12 mouse cellular contexts compared by ENCODE assay signal in genomic region chr1:153345699-153346291, GRCm38 (mm10). TPM values are rescaled to one million over a fixed set of nuclear protein-coding genes. Genes with fewer than 3 reads are reported as not detected.
DNase-seq lines count a peak whose midpoint lies in the region; ATAC-seq and TF ChIP-seq lines count a peak whose summit lies in the region.
"Had no signal": no experiment of that assay in that cellular context is flagged by ENCODE, and none has a peak within 500 bp of the region (broad histone marks: within the 10 kb centered on the region; RNA-seq: fewer than 3 reads in every experiment).

No protein-coding gene starts in this region.

- no peaks in the 10 kb centered on the region for H3K36me3 ChIP-seq in heart, embryonic 15.5 days
- H3K36me3 ChIP-seq in hindbrain, embryonic 10.5 days, result no peaks in the 10 kb centered on the region
- H3K36me3 ChIP-seq in midbrain, embryonic 12.5 days, result no peaks in the 10 kb centered on the region
- H3K36me3 ChIP-seq: G1E; limb, embryonic 12.5 days had no signal

- H3K27ac ChIP-seq in heart, embryonic 15.5 days, result no peak overlapping the region
- H3K27ac ChIP-seq in hindbrain, embryonic 10.5 days, result no peak overlapping the region
- no peak overlapping the region for H3K27ac ChIP-seq in midbrain, embryonic 12.5 days (replicated peaks)
- H3K27ac ChIP-seq: limb, embryonic 12.5 days had no signal

- 66% methylated on average over 16 of the region's 16 CpGs for WGBS in heart, embryonic 15.5 days
- 64% methylated on average over 16 of the region's 16 CpGs for WGBS in hindbrain, embryonic 10.5 days
- WGBS in midbrain, embryonic 12.5 days, result 63% methylated on average over 16 of the region's 16 CpGs

- no peaks in the 10 kb centered on the region for H3K27me3 ChIP-seq in heart, embryonic 15.5 days
- H3K27me3 ChIP-seq in hindbrain, embryonic 10.5 days (ENCODE audit: insufficient read depth, poor library complexity, severe bottlenecking), result no peaks in the 10 kb centered on the region
- no peaks in the 10 kb centered on the region for H3K27me3 ChIP-seq in midbrain, embryonic 12.5 days
- H3K27me3 ChIP-seq: limb, embryonic 12.5 days had no signal

- TF ChIP-seq CTCF in brain, embryonic 14.5 days (IDR thresholded peaks at IDR 0.05; ENCODE audit: borderline replicate concordance, extremely low read depth, insufficient read depth, insufficient read length), result 0 out of 2 replicates have a peak, but pooled peaks have one; percentile 4

- no peak for TF ChIP-seq POLR2A in brain, embryonic 14.5 days (IDR thresholded peaks at IDR 0.05; ENCODE audit: borderline replicate concordance, extremely low read depth, insufficient read depth, insufficient read length, poor library complexity, severe bottlenecking)

- no peak overlapping the region; the same call in 1 of the 2 replicates for H3K4me3 ChIP-seq in heart, embryonic 15.5 days
- peak overlapping the region; percentile 39 for H3K4me3 ChIP-seq in hindbrain, embryonic 10.5 days
- no peak overlapping the region for H3K4me3 ChIP-seq in midbrain, embryonic 12.5 days
- H3K4me3 ChIP-seq: limb, embryonic 12.5 days had no signal

- no peak for ATAC-seq in heart, embryonic 15.5 days (replicated peaks; ENCODE audit: insufficient number of reproducible peaks, insufficient read depth, low FRiP score, low read depth)
- ATAC-seq in midbrain, embryonic 12.5 days (ENCODE audit: low FRiP score, low read depth), result no peak
- ATAC-seq in monocyte, adult 5-6 weeks (replicated peaks; ENCODE audit: insufficient number of reproducible peaks, low FRiP score, low TSS enrichment, poor library complexity, severe bottlenecking), result no peak
- no peak for ATAC-seq in erythroblast, adult 5-6 weeks (replicated peaks; ENCODE audit: low FRiP score, poor library complexity, severe bottlenecking)

- no peaks in the 10 kb centered on the region for H3K9me3 ChIP-seq in heart, embryonic 15.5 days (replicated peaks)
- H3K9me3 ChIP-seq in hindbrain, embryonic 10.5 days, result no peaks in the 10 kb centered on the region
- no peaks in the 10 kb centered on the region for H3K9me3 ChIP-seq in midbrain, embryonic 12.5 days
- H3K9me3 ChIP-seq: G1E; limb, embryonic 12.5 days had no signal

- intact Hi-C loops in heart, postnatal 10 days (cut with DNase I), result no loop called here

- H3K4me2 ChIP-seq in heart, embryonic 15.5 days, result peak overlapping the region; percentile 20; the same call in 1 of the 2 replicates
- peak overlapping the region; percentile 14; the same call in 1 of the 2 replicates for H3K4me2 ChIP-seq in midbrain, embryonic 12.5 days (replicated peaks)
- H3K4me2 ChIP-seq: limb, embryonic 12.5 days had no signal

- DNase-seq in heart, postnatal 10 days, result no peak
- peak; percentile 42 for DNase-seq in brain, embryonic 14.5 days (ENCODE audit: low read depth)
- no peak for DNase-seq in hindbrain, embryonic 10.5 days (ENCODE audit: low spot score)
- DNase-seq in right cerebral cortex, postnatal 10 days (ENCODE audit: low spot score in 2 of 2), result no peak
- DNase-seq: gastrocnemius, postnatal 25 days; thymus, postnatal 36 days had no signal

- H3K4me1 ChIP-seq in heart, embryonic 15.5 days (replicated peaks), result no peaks in the 10 kb centered on the region
- H3K4me1 ChIP-seq in hindbrain, embryonic 10.5 days (replicated peaks), result peaks cover 5% of the 10 kb centered on the region; the same call in 1 of the 2 replicates
- H3K4me1 ChIP-seq in midbrain, embryonic 12.5 days, result no peaks in the 10 kb centered on the region
- H3K4me1 ChIP-seq: limb, embryonic 12.5 days had no signal

- no peak overlapping the region for H3K9ac ChIP-seq in heart, embryonic 15.5 days
- H3K9ac ChIP-seq in midbrain, embryonic 12.5 days (replicated peaks), result no peak overlapping the region
- H3K9ac ChIP-seq: limb, embryonic 12.5 days had no signal

RNA-seq across cellular contexts. Expression of gene Lamc1, which starts 13.2 kb away (rescaled TPM):
- 74.3 and 85.4 TPM in 2 replicates for polyA plus RNA-seq in heart, embryonic 15.5 days (2015; fragmentation: Nextera tagmentation; extraction: Ambion mirVana)
- total RNA-seq in heart, postnatal 10 days (2021), result 100 to 1,000 TPM; 415 to 420 TPM
- 39.7 and 57.6 TPM in 2 replicates for polyA plus RNA-seq in brain, embryonic 14.5 days (2012; rRNA removed)
- polyA plus RNA-seq in hindbrain, embryonic 10.5 days (2016; fragmentation: Nextera tagmentation; extraction: Ambion mirVana), result 21.3 and 26.2 TPM in 2 replicates
- polyA plus RNA-seq in midbrain, embryonic 12.5 days (2016; fragmentation: Nextera tagmentation; extraction: Ambion mirVana), result 25.0 and 26.9 TPM in 2 replicates
- 0.67 to 4.7 TPM (median 1.4 TPM) in 3 replicates for total RNA-seq in monocyte, adult 5-6 weeks (2017)
- 0.63 TPM in 1 of 2 replicates, not detected in the other for total RNA-seq in erythroblast, adult 5-6 weeks (2015; ENCODE audit: low replicate concordance)
- total RNA-seq in erythroblast, adult 5-6 weeks (2017; ENCODE audit: low replicate concordance), result 0.34 TPM in 1 of 2 replicates, not detected in the other
